Mouse (Mus musculus) kidney, adult 18-20 months (tissue): ENCODE data around the gene Atp6v0b.
A peak's percentile ranks its signal among the peaks of the same experiment; 100 is the strongest.

Experiments used
- DNase-seq: peaks from one replicate; pipeline ENCODE4 v3.0.0; 2021

The Atp6v0b gene

GRCm38 (mm10) chr4:117834845-117835530 is 52.1 kb downstream of the Atp6v0b start:
- DNase-seq = peak; percentile 77

GRCm38 (mm10) chr4:117834457-117834844 is 52.7 kb downstream of the Atp6v0b start, which contains the start of gene Slc6a9:
TSS of gene Slc6a9 (plus strand) at chr4:117834506.
- no peak for DNase-seq
